Mouse (Mus musculus): ENCODE data around the gene Gabarapl2.

- no peak for TF ChIP-seq CTCF (IDR thresholded peaks at IDR 0.05; ENCODE audit: control insufficient read depth, insufficient read depth, insufficient read length)
- TF ChIP-seq USF1 (IDR thresholded peaks at IDR 0.05; ENCODE audit: low read depth), result no peak
Measured at GRCm38 (mm10) chr8:111943544-111943943, 3.0 kb downstream of the Gabarapl2 start.
